Mouse (Mus musculus) intestine, embryonic 14.5 days (tissue): ENCODE results near the gene Setd6. TPM values are rescaled to one million over a fixed set of nuclear protein-coding genes. Genes with fewer than 3 reads are reported as not detected.

Source experiments
- microRNA-seq: library from miRNA; unstranded; fragments of <30 nt; microRNA quantifications from one replicate; pipeline ENCODE4, GENCODE M21; 2016
- polyA plus RNA-seq: library from polyadenylated mRNA; unstranded; fragments of >200 nt; fragmentation: Nextera tagmentation; extraction: Ambion mirVana; gene quantifications from 2 replicates; pipeline ENCODE4 v1.2.1, GENCODE M21; 2014

Gene Setd6
- polyA plus RNA-seq, 1 experiment from 2014 or later, result 21.5 TPM

Small RNA genes within 50 kb of the gene (microRNA-seq; reads per million reads assigned to microRNA genes)
- gene Mir7073, result 0.59 reads per million

Other genes with a start within 250 kb of the Setd6 start
- 17.5 and 20.7 TPM in 2 replicates for gene Csnk2a2, start 225.8 kb upstream of the Setd6 start, polyA plus RNA-seq
- gene Ccdc113, start 181.8 kb upstream of the Setd6 start, polyA plus RNA-seq, result 0.27 TPM in 1 of 2 replicates, not detected in the other
- not detected in 2 replicates for gene Prss54, start 139.5 kb upstream of the Setd6 start, polyA plus RNA-seq
- 18.6 and 21.1 TPM in 2 replicates for gene Gins3, start 82.4 kb upstream of the Setd6 start, polyA plus RNA-seq
- 21.3 and 22.1 TPM in 2 replicates for gene Ndrg4, start 38.9 kb upstream of the Setd6 start, polyA plus RNA-seq
- gene Cnot1, start 91.6 kb downstream of the Setd6 start, polyA plus RNA-seq, result 98.5 and 132 TPM in 2 replicates
- 355 and 369 TPM in 2 replicates for gene Sap18b, start 109.5 kb downstream of the Setd6 start, polyA plus RNA-seq
- 17.2 and 17.5 TPM in 2 replicates for gene Slc38a7, start 137.7 kb downstream of the Setd6 start, polyA plus RNA-seq
- gene Got2, start 172.7 kb downstream of the Setd6 start, polyA plus RNA-seq, result 84.7 and 85.2 TPM in 2 replicates